Mouse (Mus musculus): ENCODE measurements at regions not wholly inside any gene's neighbourhood (a gene's known extent, or its start where the extent isn't known, plus 50 kb on each side); places are given as distances from the start of the nearest gene placed in this dataset.
A peak's percentile ranks its signal among the peaks of the same experiment; 100 is the strongest.

- DNase-seq: no peak
Observed at GRCm38 (mm10) chr8:86969051-86969450, 84.0 kb upstream of the N4bp1 start.

- DNase-seq: peak in 1 of 2 experiments; percentile 24
Observed at GRCm38 (mm10) chr8:86967891-86968311, 82.8 kb upstream of the N4bp1 start.

GRCm38 (mm10) chr8:86961218-86962195 lies 76.4 kb upstream of the N4bp1 start:
- no peak for DNase-seq
